Mouse (Mus musculus): ENCODE measurements around the gene Mllt3. TPM values are rescaled to one million over a fixed set of nuclear protein-coding genes. Genes with fewer than 3 reads are reported as not detected.
"Not testable (repeated sequence)": the region's sequence is repeated elsewhere in the genome, so short reads cannot be mapped to it uniquely, and the experiment has no call there.

The Mllt3 gene
- polyA plus RNA-seq, 1 experiment from 2014 or later: 54.3 TPM

GRCm38 (mm10) chr4:87965836-87966235 lies 67.3 kb downstream of the Mllt3 start:
- no peaks in the 10 kb centered on the region for H3K36me3 ChIP-seq
- no peaks in the 10 kb centered on the region for H3K9me3 ChIP-seq (replicated peaks)
- no peak overlapping the region for H3K9ac ChIP-seq
- ATAC-seq (ENCODE audit: insufficient number of reproducible peaks, low FRiP score): no peak
- H3K4me3 ChIP-seq: no peak overlapping the region
- no peaks in the 10 kb centered on the region for H3K27me3 ChIP-seq (replicated peaks)
- peaks cover 21% of the 10 kb centered on the region for H3K4me1 ChIP-seq (replicated peaks)
- H3K4me2 ChIP-seq: no peak overlapping the region
- WGBS: 79% methylated on average over 7 of the region's 7 CpGs
- no peak overlapping the region for H3K27ac ChIP-seq (ENCODE audit: poor library complexity, severe bottlenecking)

GRCm38 (mm10) chr4:87964890-87965289 lies 68.3 kb downstream of the Mllt3 start:
- not testable (repeated sequence) for H3K36me3 ChIP-seq; H3K4me2 ChIP-seq; ATAC-seq (ENCODE audit: insufficient number of reproducible peaks, low FRiP score); H3K4me3 ChIP-seq; H3K9me3 ChIP-seq (replicated peaks); H3K9ac ChIP-seq; H3K27me3 ChIP-seq (replicated peaks); H3K27ac ChIP-seq (ENCODE audit: poor library complexity, severe bottlenecking)
- 71% methylated on average over 1 of the region's 2 CpGs for WGBS
- H3K4me1 ChIP-seq (replicated peaks): peaks cover 13% of the 10 kb centered on the region

- no peak overlapping the region for H3K27ac ChIP-seq (ENCODE audit: poor library complexity, severe bottlenecking)
- H3K4me1 ChIP-seq (replicated peaks): peaks cover 8% of the 10 kb centered on the region
- H3K36me3 ChIP-seq: no peaks in the 10 kb centered on the region
- no peak overlapping the region for H3K4me2 ChIP-seq
- ATAC-seq (ENCODE audit: insufficient number of reproducible peaks, low FRiP score): no peak
- no peak overlapping the region for H3K4me3 ChIP-seq
- no peaks in the 10 kb centered on the region for H3K9me3 ChIP-seq (replicated peaks)
- no peaks in the 10 kb centered on the region for H3K27me3 ChIP-seq (replicated peaks)
- WGBS: 77% methylated on average over 3 of the region's 3 CpGs
- no peak overlapping the region for H3K9ac ChIP-seq
These were observed 69.4 kb downstream of the Mllt3 start for GRCm38 (mm10) chr4:87963773-87964076.

GRCm38 (mm10) chr4:87963055-87963772 lies 70.0 kb downstream of the Mllt3 start:
- WGBS: 88% methylated on average over 13 of the region's 13 CpGs
- no peaks in the 10 kb centered on the region for H3K36me3 ChIP-seq
- no peak overlapping the region for H3K27ac ChIP-seq (ENCODE audit: poor library complexity, severe bottlenecking)
- no peak overlapping the region for H3K4me3 ChIP-seq
- ATAC-seq (ENCODE audit: insufficient number of reproducible peaks, low FRiP score): no peak
- H3K9ac ChIP-seq: no peak overlapping the region
- H3K9me3 ChIP-seq (replicated peaks): no peaks in the 10 kb centered on the region
- H3K4me1 ChIP-seq (replicated peaks): peaks cover 5% of the 10 kb centered on the region
- no peak overlapping the region for H3K4me2 ChIP-seq
- no peaks in the 10 kb centered on the region for H3K27me3 ChIP-seq (replicated peaks)

- no peak overlapping the region for H3K4me3 ChIP-seq
- H3K27me3 ChIP-seq (replicated peaks): no peaks in the 10 kb centered on the region
- no peak overlapping the region for H3K4me2 ChIP-seq
- no peak for ATAC-seq (ENCODE audit: insufficient number of reproducible peaks, low FRiP score)
- no peaks in the 10 kb centered on the region for H3K36me3 ChIP-seq
- peaks cover 11% of the 10 kb centered on the region; the same call in 1 of the 2 replicates for H3K4me1 ChIP-seq (replicated peaks)
- H3K27ac ChIP-seq (ENCODE audit: poor library complexity, severe bottlenecking): no peak overlapping the region
- 71% methylated on average over 6 of the region's 6 CpGs for WGBS
- no peaks in the 10 kb centered on the region for H3K9me3 ChIP-seq (replicated peaks)
- H3K9ac ChIP-seq: no peak overlapping the region
These were observed 71.3 kb downstream of the Mllt3 start for GRCm38 (mm10) chr4:87961872-87962271.

GRCm38 (mm10) chr4:87957852-87958251 lies 75.3 kb downstream of the Mllt3 start:
- Histone ChIP-seq H3K4me2 (no peak overlapping the region), H3K4me1 (replicated peaks) (peaks cover 22% of the 10 kb centered on the region), H3K9me3 (replicated peaks) (no peaks in the 10 kb centered on the region), H3K36me3 (no peaks in the 10 kb centered on the region), H3K4me3 (no peak overlapping the region), H3K27ac (ENCODE audit: poor library complexity, severe bottlenecking) (no peak overlapping the region), H3K9ac (no peak overlapping the region), H3K27me3 (replicated peaks) (no peaks in the 10 kb centered on the region)
- no peak for ATAC-seq (ENCODE audit: insufficient number of reproducible peaks, low FRiP score)
- 76% methylated on average over 3 of the region's 3 CpGs for WGBS

GRCm38 (mm10) chr4:87957198-87957597 lies 76.0 kb downstream of the Mllt3 start:
- H3K4me1 ChIP-seq (replicated peaks): peaks cover 22% of the 10 kb centered on the region
- no peak overlapping the region for H3K4me3 ChIP-seq
- H3K9me3 ChIP-seq (replicated peaks): no peaks in the 10 kb centered on the region
- 87% methylated on average over 3 of the region's 3 CpGs for WGBS
- no peak for ATAC-seq (ENCODE audit: insufficient number of reproducible peaks, low FRiP score)
- no peak overlapping the region for H3K27ac ChIP-seq (ENCODE audit: poor library complexity, severe bottlenecking)
- H3K4me2 ChIP-seq: no peak overlapping the region
- H3K36me3 ChIP-seq: no peaks in the 10 kb centered on the region
- H3K27me3 ChIP-seq (replicated peaks): no peaks in the 10 kb centered on the region
- H3K9ac ChIP-seq: no peak overlapping the region

GRCm38 (mm10) chr4:87955132-87955531 lies 78.0 kb downstream of the Mllt3 start:
- Histone ChIP-seq H3K4me2 (no peak overlapping the region), H3K9me3 (replicated peaks) (no peaks in the 10 kb centered on the region), H3K36me3 (no peaks in the 10 kb centered on the region), H3K4me1 (replicated peaks) (peaks cover 22% of the 10 kb centered on the region), H3K4me3 (no peak overlapping the region), H3K27me3 (replicated peaks) (no peaks in the 10 kb centered on the region), H3K27ac (ENCODE audit: poor library complexity, severe bottlenecking) (no peak overlapping the region), H3K9ac (no peak overlapping the region)
- WGBS: 82% methylated on average over 2 of the region's 2 CpGs
- no peak for ATAC-seq (ENCODE audit: insufficient number of reproducible peaks, low FRiP score)

GRCm38 (mm10) chr4:87954421-87955083 lies 78.6 kb downstream of the Mllt3 start:
- Histone ChIP-seq H3K27ac (ENCODE audit: poor library complexity, severe bottlenecking) (no peak overlapping the region), H3K9ac (no peak overlapping the region), H3K4me3 (no peak overlapping the region), H3K4me2 (no peak overlapping the region), H3K4me1 (replicated peaks) (peaks cover 22% of the 10 kb centered on the region), H3K36me3 (no peaks in the 10 kb centered on the region), H3K27me3 (replicated peaks) (no peaks in the 10 kb centered on the region), H3K9me3 (replicated peaks) (no peaks in the 10 kb centered on the region)
- ATAC-seq (ENCODE audit: insufficient number of reproducible peaks, low FRiP score): no peak
- 66% methylated on average over 7 of the region's 7 CpGs for WGBS

GRCm38 (mm10) chr4:87953736-87954135 lies 79.4 kb downstream of the Mllt3 start:
- Histone ChIP-seq H3K4me1 (replicated peaks) (peaks cover 22% of the 10 kb centered on the region), H3K36me3 (no peaks in the 10 kb centered on the region), H3K9ac (no peak overlapping the region), H3K27me3 (replicated peaks) (no peaks in the 10 kb centered on the region), H3K4me2 (no peak overlapping the region), H3K27ac (ENCODE audit: poor library complexity, severe bottlenecking) (no peak overlapping the region), H3K9me3 (replicated peaks) (no peaks in the 10 kb centered on the region), H3K4me3 (no peak overlapping the region)
- 70% methylated on average over 4 of the region's 4 CpGs for WGBS
- ATAC-seq (ENCODE audit: insufficient number of reproducible peaks, low FRiP score): no peak

GRCm38 (mm10) chr4:87953268-87953667 lies 79.9 kb downstream of the Mllt3 start:
- no peak overlapping the region for H3K4me3 ChIP-seq
- no peaks in the 10 kb centered on the region for H3K9me3 ChIP-seq (replicated peaks)
- no peak for ATAC-seq (ENCODE audit: insufficient number of reproducible peaks, low FRiP score)
- no peaks in the 10 kb centered on the region for H3K27me3 ChIP-seq (replicated peaks)
- H3K4me2 ChIP-seq: no peak overlapping the region
- no peak overlapping the region for H3K27ac ChIP-seq (ENCODE audit: poor library complexity, severe bottlenecking)
- H3K4me1 ChIP-seq (replicated peaks): peaks cover 22% of the 10 kb centered on the region
- WGBS: 74% methylated on average over 4 of the region's 4 CpGs
- H3K36me3 ChIP-seq: no peaks in the 10 kb centered on the region
- no peak overlapping the region for H3K9ac ChIP-seq

- ATAC-seq (ENCODE audit: insufficient number of reproducible peaks, low FRiP score): no peak
- Histone ChIP-seq H3K9me3 (replicated peaks) (no peaks in the 10 kb centered on the region), H3K27me3 (replicated peaks) (no peaks in the 10 kb centered on the region), H3K36me3 (no peaks in the 10 kb centered on the region), H3K9ac (no peak overlapping the region), H3K4me1 (replicated peaks) (peaks cover 20% of the 10 kb centered on the region), H3K4me2 (no peak overlapping the region), H3K27ac (ENCODE audit: poor library complexity, severe bottlenecking) (no peak overlapping the region), H3K4me3 (no peak overlapping the region)
- 65% methylated on average over 6 of the region's 6 CpGs for WGBS
These were observed 83.7 kb downstream of the Mllt3 start for GRCm38 (mm10) chr4:87949451-87949850.
